Mouse (Mus musculus): Measurements from ENCODE around the gene Ceacam15. TPM values are rescaled to one million over a fixed set of nuclear protein-coding genes. Genes with fewer than 3 reads are reported as not detected.
"Not testable (repeated sequence)": the region's sequence is repeated elsewhere in the genome, so short reads cannot be mapped to it uniquely, and the experiment has no call there.

Ceacam15 gene
- polyA plus RNA-seq (2016; fragmentation: Nextera tagmentation; extraction: Ambion mirVana) = 0.45 TPM in 2 replicates

- ATAC-seq (ENCODE audit: insufficient number of reproducible peaks, low FRiP score) = no peak
- no peak within 1 kb of the TSS for H3K4me3 ChIP-seq
- no peak within 1 kb of the TSS for H3K9ac ChIP-seq
- WGBS = 67% methylated on average over 1 of the region's 1 CpGs
- H3K27ac ChIP-seq (ENCODE audit: poor library complexity, severe bottlenecking) = peak within 1 kb of the TSS; percentile 89
- H3K9me3 ChIP-seq (replicated peaks) = no peaks in the 10 kb centered on the region
- H3K27me3 ChIP-seq (replicated peaks) = no peaks in the 10 kb centered on the region
- no peak within 1 kb of the TSS for H3K4me2 ChIP-seq
- no peaks in the 10 kb centered on the region for H3K36me3 ChIP-seq
- H3K4me1 ChIP-seq (replicated peaks) = peaks cover 37% of the 10 kb centered on the region
Measured at GRCm38 (mm10) chr7:16675605-16676004, at the start of gene Ceacam15. Gene Ceacam15, minus strand, starts transcription at chr7:16675705.

- not testable (repeated sequence) for ATAC-seq (ENCODE audit: insufficient number of reproducible peaks, low FRiP score); H3K4me1 ChIP-seq (replicated peaks)
Measured at GRCm38 (mm10) chr7:16722490-16722889, 47.0 kb upstream of the Ceacam15 start.

GRCm38 (mm10) chr7:16721629-16722028, 46.1 kb upstream of the Ceacam15 start, which contains the start of gene Ceacam9:
Gene Ceacam9, plus strand, starts transcription at chr7:16721929.
- H3K9me3 ChIP-seq (replicated peaks) = no peaks in the 10 kb centered on the region
- H3K9ac ChIP-seq = no peak within 1 kb of the TSS
- peaks cover 5% of the 10 kb centered on the region; the same call in 1 of the 2 replicates for H3K27me3 ChIP-seq (replicated peaks)
- H3K4me3 ChIP-seq = no peak within 1 kb of the TSS
- WGBS = 82% methylated on average over 2 of the region's 2 CpGs
- H3K36me3 ChIP-seq = no peaks in the 10 kb centered on the region
- H3K4me2 ChIP-seq = no peak within 1 kb of the TSS
- H3K4me1 ChIP-seq (replicated peaks) = peaks cover under 1% of the 10 kb centered on the region
- H3K27ac ChIP-seq (ENCODE audit: poor library complexity, severe bottlenecking) = no peak within 1 kb of the TSS
- ATAC-seq (ENCODE audit: insufficient number of reproducible peaks, low FRiP score) = no peak

More at GRCm38 (mm10) chr7:16722490-16722889, 47.0 kb upstream of the Ceacam15 start:
- not testable (repeated sequence) for H3K27ac ChIP-seq (ENCODE audit: poor library complexity, severe bottlenecking); H3K9me3 ChIP-seq (replicated peaks); H3K9ac ChIP-seq; H3K4me3 ChIP-seq; H3K4me2 ChIP-seq; H3K36me3 ChIP-seq; H3K27me3 ChIP-seq (replicated peaks)
- 41% methylated on average over 3 of the region's 3 CpGs for WGBS

- H3K4me2 ChIP-seq; ATAC-seq (ENCODE audit: insufficient number of reproducible peaks, low FRiP score); H3K9me3 ChIP-seq (replicated peaks); H3K36me3 ChIP-seq; H3K9ac ChIP-seq; H3K27me3 ChIP-seq (replicated peaks); H3K27ac ChIP-seq (ENCODE audit: poor library complexity, severe bottlenecking); H3K4me3 ChIP-seq; H3K4me1 ChIP-seq (replicated peaks): not testable (repeated sequence)
- 34% methylated on average over 8 of the region's 8 CpGs for WGBS
Measured at GRCm38 (mm10) chr7:16716456-16717152, 41.1 kb upstream of the Ceacam15 start.

- ATAC-seq (ENCODE audit: insufficient number of reproducible peaks, low FRiP score) = no peak
- WGBS = 72% methylated on average over 12 of the region's 13 CpGs
Measured at GRCm38 (mm10) chr7:16712633-16713415, 37.3 kb upstream of the Ceacam15 start.

GRCm38 (mm10) chr7:16710604-16711003, 35.1 kb upstream of the Ceacam15 start:
- Histone ChIP-seq H3K4me2 (no peak overlapping the region), H3K27me3 (replicated peaks) (no peaks in the 10 kb centered on the region), H3K36me3 (no peaks in the 10 kb centered on the region), H3K4me3 (no peak overlapping the region), H3K27ac (ENCODE audit: poor library complexity, severe bottlenecking) (no peak overlapping the region), H3K4me1 (replicated peaks) (peaks cover 35% of the 10 kb centered on the region), H3K9me3 (replicated peaks) (no peaks in the 10 kb centered on the region; the same call in 1 of the 2 replicates), H3K9ac (no peak overlapping the region)
- no peak for ATAC-seq (ENCODE audit: insufficient number of reproducible peaks, low FRiP score)
- 66% methylated on average over 5 of the region's 5 CpGs for WGBS

More at GRCm38 (mm10) chr7:16712633-16713415, 37.3 kb upstream of the Ceacam15 start:
- H3K27me3 ChIP-seq (replicated peaks) = no peaks in the 10 kb centered on the region
- H3K36me3 ChIP-seq = no peaks in the 10 kb centered on the region
- no peak overlapping the region for H3K27ac ChIP-seq (ENCODE audit: poor library complexity, severe bottlenecking)
- H3K4me1 ChIP-seq (replicated peaks) = peaks cover 19% of the 10 kb centered on the region
- H3K9ac ChIP-seq = no peak overlapping the region
- no peak overlapping the region for H3K4me2 ChIP-seq
- H3K9me3 ChIP-seq (replicated peaks) = no peaks in the 10 kb centered on the region; the same call in 1 of the 2 replicates
- no peak overlapping the region for H3K4me3 ChIP-seq

- Histone ChIP-seq H3K9ac (no peak overlapping the region), H3K27ac (ENCODE audit: poor library complexity, severe bottlenecking) (0 out of 2 replicates have a peak overlapping the region, but pooled peaks have one; percentile 17), H3K4me3 (no peak overlapping the region), H3K9me3 (replicated peaks) (no peaks in the 10 kb centered on the region), H3K27me3 (replicated peaks) (no peaks in the 10 kb centered on the region), H3K4me2 (peak overlapping the region; percentile 18; the same call in 1 of the 2 replicates), H3K4me1 (replicated peaks) (peaks cover 35% of the 10 kb centered on the region), H3K36me3 (no peaks in the 10 kb centered on the region)
- peak; percentile 58; the same call in 1 of the 2 replicates for ATAC-seq (ENCODE audit: insufficient number of reproducible peaks, low FRiP score)
- 16% methylated on average over 9 of the region's 9 CpGs for WGBS
Measured at GRCm38 (mm10) chr7:16708244-16708643, 32.7 kb upstream of the Ceacam15 start.

GRCm38 (mm10) chr7:16706385-16706784, 30.9 kb upstream of the Ceacam15 start:
- WGBS = 19% methylated on average over 9 of the region's 9 CpGs
- Histone ChIP-seq H3K27ac (ENCODE audit: poor library complexity, severe bottlenecking) (peak overlapping the region; percentile 83), H3K4me3 (no peak overlapping the region), H3K36me3 (no peaks in the 10 kb centered on the region), H3K9me3 (replicated peaks) (no peaks in the 10 kb centered on the region), H3K27me3 (replicated peaks) (no peaks in the 10 kb centered on the region), H3K4me1 (replicated peaks) (peaks cover 35% of the 10 kb centered on the region), H3K9ac (no peak overlapping the region), H3K4me2 (peak overlapping the region; percentile 22)
- peak; percentile 67; the same call in 1 of the 2 replicates for ATAC-seq (ENCODE audit: insufficient number of reproducible peaks, low FRiP score)

- no peak overlapping the region for H3K27ac ChIP-seq (ENCODE audit: poor library complexity, severe bottlenecking)
- ATAC-seq (ENCODE audit: insufficient number of reproducible peaks, low FRiP score) = peak; percentile 64
- 45% methylated on average over 5 of the region's 5 CpGs for WGBS
Measured at GRCm38 (mm10) chr7:16700583-16700982, 25.1 kb upstream of the Ceacam15 start.

GRCm38 (mm10) chr7:16699042-16699441, 23.5 kb upstream of the Ceacam15 start:
- Histone ChIP-seq H3K9ac (no peak overlapping the region), H3K27ac (ENCODE audit: poor library complexity, severe bottlenecking) (no peak overlapping the region), H3K4me2 (no peak overlapping the region), H3K4me3 (no peak overlapping the region), H3K36me3 (no peaks in the 10 kb centered on the region), H3K27me3 (replicated peaks) (no peaks in the 10 kb centered on the region), H3K4me1 (replicated peaks) (no peaks in the 10 kb centered on the region; the same call in 1 of the 2 replicates), H3K9me3 (replicated peaks) (no peaks in the 10 kb centered on the region)
- no peak for ATAC-seq (ENCODE audit: insufficient number of reproducible peaks, low FRiP score)
- 47% methylated on average over 2 of the region's 2 CpGs for WGBS

More at GRCm38 (mm10) chr7:16700583-16700982, 25.1 kb upstream of the Ceacam15 start:
- Histone ChIP-seq H3K4me3 (no peak overlapping the region), H3K9ac (no peak overlapping the region), H3K4me2 (no peak overlapping the region), H3K4me1 (replicated peaks) (no peaks in the 10 kb centered on the region; the same call in 1 of the 2 replicates), H3K36me3 (no peaks in the 10 kb centered on the region), H3K9me3 (replicated peaks) (no peaks in the 10 kb centered on the region), H3K27me3 (replicated peaks) (no peaks in the 10 kb centered on the region)

GRCm38 (mm10) chr7:16695025-16695424, 19.5 kb upstream of the Ceacam15 start:
- Histone ChIP-seq H3K27me3 (replicated peaks) (no peaks in the 10 kb centered on the region), H3K36me3 (no peaks in the 10 kb centered on the region), H3K4me3 (no peak overlapping the region), H3K4me2 (no peak overlapping the region), H3K9me3 (replicated peaks) (peaks cover 7% of the 10 kb centered on the region; the same call in 1 of the 2 replicates), H3K9ac (no peak overlapping the region), H3K27ac (ENCODE audit: poor library complexity, severe bottlenecking) (no peak overlapping the region), H3K4me1 (replicated peaks) (no peaks in the 10 kb centered on the region)
- WGBS = 37% methylated on average over 3 of the region's 3 CpGs
- ATAC-seq (ENCODE audit: insufficient number of reproducible peaks, low FRiP score) = no peak

All from heart, embryonic 12.5 days (tissue).